Mouse (Mus musculus) effector memory CD4-positive, alpha-beta T cell, adult 7 months (primary cell): ENCODE measurements around the gene Zkscan8. TPM values are rescaled to one million over a fixed set of nuclear protein-coding genes. Genes with fewer than 3 reads are reported as not detected.

Experiments
- polyA plus RNA-seq: library from polyadenylated mRNA; unstranded; fragments of 100-300 nt; shearing (Covaris generic); gene quantifications from one replicate; pipeline ENCODE4 v1.2.1, GENCODE M21; 2017

Gene Zkscan8
- polyA plus RNA-seq, result 2.6 TPM

GRCm38 (mm10) chr13:21530781-21531201 is at the start of gene Zkscan8:
TSS of gene Zkscan8 (minus strand) at chr13:21531120.

GRCm38 (mm10) chr13:21559793-21560192 is 28.9 kb upstream of the Zkscan8 start, which contains the start of gene Olfr1535:
TSS of gene Olfr1535 (minus strand) at chr13:21559893.

GRCm38 (mm10) chr13:21542708-21543107 is 11.8 kb upstream of the Zkscan8 start, which contains the start of gene Olfr1366:
TSS of gene Olfr1366 (minus strand) at chr13:21542808.

GRCm38 (mm10) chr13:21501182-21501581 is 29.7 kb downstream of the Zkscan8 start, which contains the start of gene Gm11273:
TSS of gene Gm11273 (minus strand) at chr13:21501418.

GRCm38 (mm10) chr13:21495080-21495479 is 35.8 kb downstream of the Zkscan8 start, which contains the start of gene AK157302:
TSS of gene AK157302 (plus strand) at chr13:21495223.

GRCm38 (mm10) chr13:21478759-21479670 is 51.9 kb downstream of the Zkscan8 start, which contains the start of the genes Zkscan4 and Gm10065:
TSS of gene Zkscan4 (plus strand) at chr13:21478907.
TSS of gene Gm10065 (minus strand) at chr13:21479441.

GRCm38 (mm10) chr13:21468061-21469019 is 62.6 kb downstream of the Zkscan8 start, which contains the start of gene Nkapl:
TSS of gene Nkapl (minus strand) at chr13:21468509.

Other genes with a start within 250 kb of the Zkscan8 start
- gene Gpx5, start 238.4 kb downstream of the Zkscan8 start, polyA plus RNA-seq, result 0.30 TPM
- gene Gpx6, start 219.0 kb downstream of the Zkscan8 start, polyA plus RNA-seq, result 0.57 TPM
- gene Olfr1367, start 184.2 kb downstream of the Zkscan8 start, polyA plus RNA-seq, result not detected
- 3.7 TPM for gene Zscan12, start 168.3 kb downstream of the Zkscan8 start, polyA plus RNA-seq
- gene Zkscan3, start 128.4 kb downstream of the Zkscan8 start, polyA plus RNA-seq, result 36.5 TPM
- 0.39 TPM for gene Pgbd1, start 90.1 kb downstream of the Zkscan8 start, polyA plus RNA-seq
- 7.8 TPM for gene Zscan26, start 77.4 kb downstream of the Zkscan8 start, polyA plus RNA-seq
- not detected for gene Nkapl, start 62.6 kb downstream of the Zkscan8 start, polyA plus RNA-seq
- gene Zkscan4, start 52.2 kb downstream of the Zkscan8 start, polyA plus RNA-seq, result not detected
- not detected for gene Gm10065, start 51.7 kb downstream of the Zkscan8 start, polyA plus RNA-seq
- 0.21 TPM for gene AK157302, start 35.9 kb downstream of the Zkscan8 start, polyA plus RNA-seq
- 11.8 TPM for gene Gm11273, start 29.7 kb downstream of the Zkscan8 start, polyA plus RNA-seq
- gene Olfr1366, start 11.7 kb upstream of the Zkscan8 start, polyA plus RNA-seq, result not detected
- 0.35 TPM for gene Olfr1535, start 28.8 kb upstream of the Zkscan8 start, polyA plus RNA-seq
- not detected for gene Olfr1364, start 50.6 kb upstream of the Zkscan8 start, polyA plus RNA-seq
- not detected for gene Olfr1362, start 82.9 kb upstream of the Zkscan8 start, polyA plus RNA-seq
- gene Olfr11, start 111.4 kb upstream of the Zkscan8 start, polyA plus RNA-seq, result not detected
- gene Olfr1361, start 132.3 kb upstream of the Zkscan8 start, polyA plus RNA-seq, result not detected
- gene Olfr1360, start 146.3 kb upstream of the Zkscan8 start, polyA plus RNA-seq, result 0.26 TPM
- gene Olfr1359, start 167.0 kb upstream of the Zkscan8 start, polyA plus RNA-seq, result not detected
- gene Hist1h2bl, start 185.0 kb upstream of the Zkscan8 start, polyA plus RNA-seq, result not detected
- not detected for gene Hist1h2ai, start 185.3 kb upstream of the Zkscan8 start, polyA plus RNA-seq
- gene Hist1h3h, start 186.5 kb upstream of the Zkscan8 start, polyA plus RNA-seq, result 3.6 TPM
- gene Hist1h2bm, start 190.9 kb upstream of the Zkscan8 start, polyA plus RNA-seq, result not detected
- 0.93 TPM for gene Hist1h4j, start 203.9 kb upstream of the Zkscan8 start, polyA plus RNA-seq
- gene Hist1h4k, start 219.4 kb upstream of the Zkscan8 start, polyA plus RNA-seq, result 15.4 TPM
- gene Hist1h2ak, start 222.7 kb upstream of the Zkscan8 start, polyA plus RNA-seq, result not detected
- not detected for gene Hist1h2bn, start 223.0 kb upstream of the Zkscan8 start, polyA plus RNA-seq
- gene Hist1h1b, start 249.5 kb upstream of the Zkscan8 start, polyA plus RNA-seq, result not detected